Mouse (Mus musculus) embryonic facial prominence, embryonic 14.5 days (tissue): ENCODE measurements around the gene Gm4301. TPM values are rescaled to one million over a fixed set of nuclear protein-coding genes. Genes with fewer than 3 reads are reported as not detected.

Experiments used
- polyA plus RNA-seq: library from polyadenylated mRNA; unstranded; fragments of >200 nt; fragmentation: Nextera tagmentation; extraction: Ambion mirVana; gene quantifications from 2 replicates; pipeline ENCODE4 v1.2.1, GENCODE M21; 2014

The Gm4301 gene
- polyA plus RNA-seq, 1 experiment from 2014 or later = not detected

Other genes with a start within 250 kb of the Gm4301 start
- not detected in 2 replicates for gene Gm4302, start 5.2 kb downstream of the Gm4301 start, polyA plus RNA-seq
- gene Gm4303, start 10.3 kb downstream of the Gm4301 start, polyA plus RNA-seq = not detected in 2 replicates
- not detected in 2 replicates for gene Gm4305, start 15.4 kb downstream of the Gm4301 start, polyA plus RNA-seq
- gene Gm4307, start 25.7 kb downstream of the Gm4301 start, polyA plus RNA-seq = not detected in 2 replicates
- not detected in 2 replicates for gene Gm4312, start 46.9 kb downstream of the Gm4301 start, polyA plus RNA-seq
- gene Tmtc3, start 151.7 kb downstream of the Gm4301 start, polyA plus RNA-seq = 22.7 and 23.1 TPM in 2 replicates
- 5.6 and 6.2 TPM in 2 replicates for gene Cep290, start 151.9 kb downstream of the Gm4301 start, polyA plus RNA-seq